Mouse (Mus musculus) right cerebral cortex, postnatal 25 days (tissue): ENCODE measurements around the gene 4930579F01Rik.

Experiments
- DNase-seq: peaks from one replicate; pipeline ENCODE4 v3.0.0; 2022

4930579F01Rik gene

DNA sequence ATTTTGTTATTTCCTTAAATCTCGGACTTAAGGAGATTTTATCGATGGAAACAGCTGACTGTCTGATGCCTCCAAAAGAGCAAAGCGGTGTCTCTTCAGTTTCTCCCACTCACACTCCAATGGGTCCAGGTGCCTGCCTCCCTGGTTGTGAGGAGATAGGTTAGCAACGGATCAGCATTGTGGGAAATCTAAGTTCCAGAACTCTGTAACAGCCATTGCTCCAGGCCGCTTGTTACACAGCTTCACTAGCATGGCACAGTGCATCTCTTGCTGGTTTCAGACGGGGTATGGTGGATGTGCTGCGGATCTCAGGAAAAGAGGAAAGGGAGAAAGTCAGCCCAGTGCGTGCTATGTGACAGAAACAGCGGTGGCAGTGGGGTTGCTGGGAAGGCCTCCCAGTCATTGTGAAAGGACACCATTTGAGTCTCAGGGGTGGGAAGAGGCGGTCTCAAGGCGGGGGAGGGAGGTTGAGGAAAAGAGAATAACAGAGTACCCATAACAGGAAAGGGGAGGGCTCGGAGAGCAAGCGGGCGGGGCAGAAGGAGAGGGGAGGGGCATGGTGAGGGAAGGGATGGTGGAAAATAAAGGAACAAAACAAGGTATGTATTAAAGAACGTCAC, at the start of gene 4930579F01Rik:
TSS of gene 4930579F01Rik (minus strand) at position 143 of the 620 bp plus-strand sequence.
- DNase-seq = no peak

GRCm38 (mm10) chr3:138242933-138243332, 49.3 kb upstream of the 4930579F01Rik start:
- no peak for DNase-seq

GRCm38 (mm10) chr3:138242021-138242726, 48.5 kb upstream of the 4930579F01Rik start:
- DNase-seq = no peak

DNA sequence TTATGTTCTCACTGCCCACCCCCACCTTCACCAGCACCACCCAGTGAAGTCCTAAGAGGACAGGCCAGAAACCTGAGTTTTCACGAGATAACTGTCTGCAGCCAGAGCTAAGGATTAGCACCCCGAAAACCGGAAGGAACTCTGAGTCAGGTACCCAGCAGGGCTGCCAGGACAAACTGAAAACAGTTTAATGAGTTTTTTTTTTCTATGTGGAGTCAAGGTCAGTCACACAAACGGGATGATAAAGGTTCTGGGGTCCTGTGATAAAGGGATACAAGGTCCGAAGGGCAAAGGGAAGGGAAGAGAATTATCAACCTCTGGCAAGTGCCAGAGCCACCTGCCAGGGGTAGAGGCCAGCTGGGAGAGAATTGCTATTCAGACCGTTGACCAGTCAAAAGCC, 47.7 kb upstream of the 4930579F01Rik start:
- DNase-seq = no peak

- DNase-seq = no peak
Observed at GRCm38 (mm10) chr3:138240942-138241341, 47.3 kb upstream of the 4930579F01Rik start.

DNA sequence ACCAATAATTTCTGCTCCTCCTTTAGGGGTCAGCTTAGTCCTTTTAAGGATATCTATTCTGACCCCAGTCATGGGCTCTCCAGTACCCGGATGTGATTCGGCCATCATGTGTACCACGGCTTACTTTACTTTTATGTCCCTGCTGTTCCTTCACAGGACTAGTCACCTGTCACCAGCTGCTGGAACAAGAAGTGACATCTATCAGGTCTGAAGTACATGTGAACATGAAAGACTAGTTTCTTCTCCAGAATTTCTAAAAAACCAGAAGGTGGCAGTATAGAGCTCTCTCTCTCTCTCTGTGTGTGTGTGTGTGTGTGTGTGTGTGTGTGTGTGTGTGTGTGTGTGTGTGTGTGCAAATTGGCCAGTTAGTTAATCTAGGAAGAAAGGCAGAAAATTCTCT, 46.8 kb upstream of the 4930579F01Rik start:
- DNase-seq = no peak

DNA sequence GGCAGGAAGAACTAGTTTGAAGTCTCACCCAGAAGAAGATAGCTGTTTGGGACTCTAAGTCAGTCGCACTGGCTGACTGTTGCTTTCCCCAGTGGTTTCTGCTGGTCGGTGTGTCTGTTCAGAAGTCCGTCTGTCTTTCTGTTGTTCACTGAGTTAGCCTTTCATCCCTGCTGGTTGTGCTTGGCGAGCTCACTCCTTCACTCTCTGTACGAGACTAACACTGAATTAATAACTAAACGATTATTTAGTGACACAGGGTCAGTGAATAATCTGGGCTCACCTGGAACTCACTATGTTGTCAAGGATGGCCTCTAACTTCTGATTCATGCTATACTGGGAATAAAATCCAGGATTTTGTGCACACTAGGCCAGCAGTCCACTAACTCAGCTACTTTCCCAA, 45.8 kb upstream of the 4930579F01Rik start:
- DNase-seq = no peak

DNA sequence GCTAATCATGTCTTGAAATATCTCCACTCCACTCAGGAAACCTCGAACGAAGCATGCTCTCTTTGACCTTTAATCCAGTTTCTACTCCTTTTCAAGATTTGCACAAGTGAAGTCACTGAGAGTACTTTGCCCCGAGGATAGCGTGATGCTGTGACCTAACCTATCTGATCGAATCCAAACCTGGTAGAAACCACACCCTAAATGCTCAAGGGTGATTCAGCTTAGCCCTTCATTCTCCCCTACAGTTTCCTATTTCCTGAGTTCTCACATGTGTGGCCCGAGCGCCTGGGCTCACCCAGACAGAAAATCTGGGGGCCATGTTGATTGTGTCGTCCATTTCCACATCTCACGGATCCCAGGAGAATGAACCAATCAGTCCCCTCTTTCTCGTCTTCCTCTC, 44.4 kb upstream of the 4930579F01Rik start:
- no peak for DNase-seq

GRCm38 (mm10) chr3:138236546-138237163, 43.0 kb upstream of the 4930579F01Rik start:
- no peak for DNase-seq

DNA sequence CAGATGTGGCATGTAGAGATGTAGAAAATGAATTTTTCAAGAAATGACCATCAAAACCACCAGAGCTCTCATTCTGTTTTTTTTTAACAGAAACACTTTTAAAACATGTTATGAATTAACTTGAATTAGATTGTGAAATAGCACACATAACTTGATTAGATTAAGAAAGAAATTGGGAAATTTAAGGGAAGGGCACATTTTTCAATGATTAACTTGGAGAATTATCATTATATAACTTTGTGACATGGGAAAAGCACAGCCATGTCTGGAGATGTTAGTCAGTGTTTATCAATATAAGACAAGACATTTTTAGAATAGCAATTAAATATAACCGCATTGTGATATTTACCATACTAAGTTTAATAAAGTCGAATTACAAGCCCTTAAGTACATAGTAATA, 37.9 kb upstream of the 4930579F01Rik start:
- no peak for DNase-seq

GRCm38 (mm10) chr3:138230266-138230665, 36.6 kb upstream of the 4930579F01Rik start:
- DNase-seq = no peak

GRCm38 (mm10) chr3:138229448-138229847, 35.8 kb upstream of the 4930579F01Rik start:
- DNase-seq = no peak

DNA sequence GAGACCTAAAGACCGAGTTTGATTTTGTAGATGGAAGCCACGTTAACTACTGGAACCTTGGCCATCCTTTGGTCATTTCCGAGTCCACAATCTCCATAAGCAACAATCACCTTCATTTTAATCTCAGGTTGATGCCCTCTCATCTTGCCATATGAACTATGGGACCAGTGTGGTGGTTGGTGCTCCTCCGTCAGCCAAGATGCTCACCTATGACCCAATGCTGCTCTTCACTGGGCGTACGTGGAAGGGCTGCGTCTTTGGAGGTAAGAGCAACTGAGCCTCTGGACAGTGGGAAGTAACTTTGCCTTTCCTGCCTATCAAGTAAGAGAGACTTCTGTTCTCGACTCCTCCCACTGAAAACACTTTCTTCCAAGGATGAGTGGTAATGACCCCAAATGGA, 34.2 kb upstream of the 4930579F01Rik start:
- no peak for DNase-seq

DNA sequence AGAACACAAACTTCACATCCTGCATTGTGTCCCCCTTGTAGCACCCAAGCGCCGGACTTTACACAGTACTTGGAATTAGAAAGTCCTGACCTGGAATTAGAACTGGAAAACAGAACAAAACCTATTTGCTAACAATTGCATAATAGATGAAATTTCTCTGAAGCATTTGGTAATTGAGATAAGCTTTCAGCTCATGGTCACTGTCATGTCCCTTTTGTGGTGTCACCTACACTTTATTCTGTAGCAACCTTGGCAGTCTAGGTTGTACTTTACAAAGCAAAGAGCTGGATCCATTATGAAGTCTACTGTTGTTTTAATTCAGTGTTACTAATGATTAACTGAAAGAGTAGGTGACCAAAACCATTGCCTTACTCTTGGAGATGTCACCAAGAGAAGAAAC, 33.5 kb upstream of the 4930579F01Rik start:
- no peak for DNase-seq

DNA sequence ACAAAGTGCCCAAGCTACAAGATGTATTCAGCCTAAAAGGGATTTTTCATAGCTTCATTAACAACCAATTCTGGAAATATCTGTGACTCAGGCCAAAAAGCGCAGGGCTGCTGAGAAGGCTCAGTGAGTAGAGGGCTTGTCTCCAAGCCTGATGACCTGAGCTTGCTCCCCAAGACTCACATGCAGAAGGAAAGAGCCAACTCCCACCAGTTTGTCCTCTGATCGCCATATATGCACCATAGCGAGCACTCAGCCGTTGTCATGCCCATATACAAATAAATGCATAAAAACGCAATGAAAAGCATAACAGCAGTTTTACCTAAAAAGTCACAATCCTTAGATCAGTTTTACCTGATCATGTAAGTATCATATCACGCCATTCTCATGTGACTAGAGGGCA, 32.9 kb upstream of the 4930579F01Rik start:
- no peak for DNase-seq

DNA sequence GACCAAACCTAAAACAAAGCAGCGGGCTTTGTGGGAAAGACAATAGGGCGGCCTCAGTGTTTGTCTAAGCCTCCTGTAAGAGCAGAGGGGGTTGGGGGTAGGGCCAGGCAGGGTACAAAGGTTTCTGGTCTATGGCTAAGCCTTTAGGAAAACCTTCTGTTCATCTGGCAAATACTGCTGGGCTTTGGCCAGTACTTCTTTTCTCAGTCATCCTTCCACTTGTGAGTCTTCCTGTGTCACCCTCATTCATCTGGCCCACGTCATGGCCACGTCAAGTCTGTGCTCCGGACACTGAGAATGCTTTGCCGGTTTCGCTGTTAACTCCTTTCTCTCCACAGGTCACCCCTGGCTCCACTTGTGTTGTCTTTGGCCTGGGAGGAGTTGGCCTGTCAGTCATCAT, 32.2 kb upstream of the 4930579F01Rik start:
- no peak for DNase-seq

DNA sequence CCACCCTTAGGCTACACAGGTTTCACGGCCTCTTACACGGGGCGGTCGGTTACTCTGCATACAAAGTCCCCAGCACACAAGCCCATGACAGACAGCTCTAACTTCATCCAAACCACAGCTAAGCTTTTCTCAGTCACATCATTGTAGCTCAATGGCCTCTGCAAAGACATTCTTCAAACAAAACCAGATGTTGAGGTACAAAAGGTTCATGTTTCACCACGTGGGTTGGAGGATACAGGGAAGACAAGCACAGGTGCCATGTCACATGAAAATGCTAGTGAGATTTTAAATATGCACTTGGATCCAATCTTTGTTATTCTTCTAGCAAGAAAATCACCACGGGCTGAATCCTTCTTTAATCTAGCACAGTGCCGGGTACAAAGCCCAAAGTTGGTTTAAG, 31.7 kb upstream of the 4930579F01Rik start:
- no peak for DNase-seq

DNA sequence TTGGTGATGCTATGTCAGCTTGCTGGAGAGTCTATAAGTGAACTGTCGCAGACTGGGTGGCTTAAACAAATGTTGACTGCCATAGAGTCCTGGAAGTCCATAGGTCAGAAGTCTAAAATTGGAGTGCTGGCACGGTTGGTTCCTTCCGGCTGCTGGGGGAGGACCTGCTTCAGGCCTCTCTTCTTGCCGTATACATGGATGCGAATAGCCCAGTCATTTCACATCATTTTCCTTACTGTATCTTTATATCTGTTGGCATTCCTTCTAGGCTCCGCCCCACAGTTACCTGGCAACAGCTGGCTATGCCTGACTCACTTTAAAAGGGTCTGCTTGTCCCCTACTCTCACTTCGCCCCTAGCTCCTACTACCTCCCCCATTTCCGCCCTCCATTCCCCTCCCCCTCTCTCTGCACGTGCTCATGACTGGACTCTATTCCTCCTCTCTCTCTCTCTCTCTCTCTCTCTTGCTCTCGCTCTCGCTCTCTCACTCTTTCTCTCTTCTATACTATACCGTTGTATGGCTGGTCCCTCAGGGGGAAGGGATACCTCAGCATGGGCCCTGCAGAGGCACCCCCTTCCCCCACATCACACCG, 30.8 kb upstream of the 4930579F01Rik start:
- DNase-seq = no peak

- DNase-seq = no peak
Observed at GRCm38 (mm10) chr3:138222952-138223351, 29.3 kb upstream of the 4930579F01Rik start.

GRCm38 (mm10) chr3:138222511-138222910, 28.9 kb upstream of the 4930579F01Rik start:
- DNase-seq = no peak

DNA sequence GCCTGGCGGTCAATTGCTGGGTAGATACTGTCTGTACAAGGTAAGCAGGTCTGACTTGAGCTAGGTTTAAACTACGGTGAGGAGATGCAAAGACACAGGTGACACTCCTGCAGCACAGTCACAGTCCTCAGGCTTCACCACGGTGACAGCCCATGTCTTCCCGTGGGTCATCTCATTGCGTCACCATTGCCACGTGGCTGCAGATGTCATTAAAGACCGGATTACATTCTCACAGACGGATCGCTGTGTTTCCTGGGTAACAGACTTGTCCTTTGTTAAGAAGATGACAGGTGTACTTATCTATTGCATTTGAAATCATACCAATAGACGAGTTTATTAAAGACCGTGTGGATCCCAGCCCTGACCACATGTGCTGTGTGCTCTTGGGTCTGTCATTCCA, 27.5 kb upstream of the 4930579F01Rik start:
- no peak for DNase-seq

GRCm38 (mm10) chr3:138217631-138218264, 24.1 kb upstream of the 4930579F01Rik start, which contains the start of gene Adh7:
Gene Adh7, plus strand, starts transcription at chr3:138217760.
- no peak for DNase-seq

DNA sequence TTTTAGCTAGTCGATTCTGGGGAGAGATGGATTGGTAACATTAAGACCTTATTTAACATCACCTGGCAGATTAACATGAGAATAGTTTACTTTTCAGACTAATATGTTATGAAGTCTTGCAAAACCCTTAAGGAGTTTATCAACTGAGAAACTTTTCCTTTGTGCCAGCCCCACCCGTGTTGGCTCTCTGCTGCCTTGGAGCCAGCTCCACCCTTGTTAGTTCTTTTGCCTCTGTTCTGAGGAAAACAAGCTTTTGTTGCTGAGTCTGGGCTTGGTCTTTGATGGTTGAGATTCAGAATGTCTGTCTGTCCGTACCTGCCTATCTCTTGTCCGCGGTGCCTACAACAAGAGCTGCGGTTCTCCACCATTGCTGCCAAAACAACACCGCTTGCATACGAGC, 22.5 kb upstream of the 4930579F01Rik start:
- no peak for DNase-seq
